Mouse (Mus musculus): ENCODE measurements around the gene Parvg. TPM values are rescaled to one million over a fixed set of nuclear protein-coding genes. Genes with fewer than 3 reads are reported as not detected.

The Parvg gene
- polyA plus RNA-seq, 1 experiment, result 63.0 TPM

- Histone ChIP-seq H3K4me3 (ENCODE audit: control insufficient read depth, low read depth, low read length) (no peak overlapping the region), H3K27ac (ENCODE audit: control insufficient read depth, insufficient read depth, low read depth, low read length) (no peak overlapping the region), H3K36me3 (ENCODE audit: control insufficient read depth, insufficient read depth, low read length) (no peaks in the 10 kb centered on the region), H3K4me1 (ENCODE audit: control insufficient read depth, insufficient read depth, low read length) (no peaks in the 10 kb centered on the region), H3K27me3 (ENCODE audit: control insufficient read depth, insufficient read depth, low read length) (no peaks in the 10 kb centered on the region)
- no peak for TF ChIP-seq POLR2A (IDR thresholded peaks at IDR 0.05; ENCODE audit: control insufficient read depth, low read depth, low read length)
- no peak for TF ChIP-seq CTCF (IDR thresholded peaks at IDR 0.05; ENCODE audit: control insufficient read depth, insufficient read depth, insufficient replicate concordance, low read depth, low read length)
These were observed 54.9 kb downstream of the Parvg start for GRCm38 (mm10) chr15:84378734-84379133.

DNA sequence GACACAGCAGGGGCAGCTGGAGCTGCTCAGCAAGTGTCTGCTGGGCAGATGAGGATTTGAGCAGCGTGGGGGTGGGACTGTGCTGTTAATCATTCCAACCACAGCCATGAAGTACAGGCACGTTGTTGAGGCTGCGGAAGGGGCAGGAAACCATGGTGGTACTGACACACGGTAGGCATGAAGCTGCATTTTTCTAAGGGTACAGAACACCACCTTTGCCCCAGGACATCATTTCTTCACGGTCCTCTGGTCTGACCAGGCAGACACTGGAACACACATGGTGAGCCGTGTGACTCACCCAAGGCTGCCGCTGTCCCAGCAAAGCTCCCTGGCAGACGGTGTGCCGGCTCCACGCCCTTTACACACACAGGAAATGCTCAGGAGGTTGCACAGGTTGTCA lies 56.4 kb downstream of the Parvg start:
- Histone ChIP-seq H3K27me3 (ENCODE audit: control insufficient read depth, insufficient read depth, low read length) (no peaks in the 10 kb centered on the region), H3K4me3 (ENCODE audit: control insufficient read depth, low read depth, low read length) (no peak overlapping the region), H3K27ac (ENCODE audit: control insufficient read depth, insufficient read depth, low read depth, low read length) (no peak overlapping the region), H3K36me3 (ENCODE audit: control insufficient read depth, insufficient read depth, low read length) (no peaks in the 10 kb centered on the region), H3K4me1 (ENCODE audit: control insufficient read depth, insufficient read depth, low read length) (no peaks in the 10 kb centered on the region)
- TF ChIP-seq CTCF (IDR thresholded peaks at IDR 0.05; ENCODE audit: control insufficient read depth, insufficient read depth, insufficient replicate concordance, low read depth, low read length), result no peak
- no peak for TF ChIP-seq POLR2A (IDR thresholded peaks at IDR 0.05; ENCODE audit: control insufficient read depth, low read depth, low read length)

DNA sequence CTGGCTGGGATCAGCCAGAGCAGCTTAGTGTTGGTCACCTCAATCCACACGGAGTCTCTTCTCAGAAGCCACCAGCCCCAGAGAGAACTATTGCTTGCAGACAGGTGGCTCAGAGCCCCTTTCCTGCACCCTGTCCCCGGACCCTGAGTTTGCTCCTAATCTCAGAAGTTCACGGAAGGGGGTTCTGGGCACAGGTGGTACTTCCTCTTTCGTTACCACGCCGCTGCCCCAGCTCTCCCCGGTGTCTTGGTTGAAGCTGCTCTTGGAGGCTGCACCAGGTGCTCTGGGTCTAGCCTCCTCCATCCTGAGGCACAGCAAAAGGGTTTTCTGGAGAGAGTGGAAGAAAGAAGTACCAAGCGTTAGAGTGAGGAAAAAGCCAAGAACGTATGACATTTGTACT lies 60.2 kb downstream of the Parvg start:
- no peaks in the 10 kb centered on the region for H3K36me3 ChIP-seq (ENCODE audit: control insufficient read depth, insufficient read depth, low read length)
- no peak for TF ChIP-seq POLR2A (IDR thresholded peaks at IDR 0.05; ENCODE audit: control insufficient read depth, low read depth, low read length)
- no peak for TF ChIP-seq CTCF (IDR thresholded peaks at IDR 0.05; ENCODE audit: control insufficient read depth, insufficient read depth, insufficient replicate concordance, low read depth, low read length)
- H3K27ac ChIP-seq (ENCODE audit: control insufficient read depth, insufficient read depth, low read depth, low read length), result no peak overlapping the region
- H3K4me3 ChIP-seq (ENCODE audit: control insufficient read depth, low read depth, low read length), result no peak overlapping the region
- no peaks in the 10 kb centered on the region for H3K4me1 ChIP-seq (ENCODE audit: control insufficient read depth, insufficient read depth, low read length)
- H3K27me3 ChIP-seq (ENCODE audit: control insufficient read depth, insufficient read depth, low read length), result no peaks in the 10 kb centered on the region

- TF ChIP-seq POLR2A (IDR thresholded peaks at IDR 0.05; ENCODE audit: control insufficient read depth, low read depth, low read length) (no peak), CTCF (IDR thresholded peaks at IDR 0.05; ENCODE audit: control insufficient read depth, insufficient read depth, insufficient replicate concordance, low read depth, low read length) (no peak)
- Histone ChIP-seq H3K4me3 (ENCODE audit: control insufficient read depth, low read depth, low read length) (no peak overlapping the region), H3K27me3 (ENCODE audit: control insufficient read depth, insufficient read depth, low read length) (no peaks in the 10 kb centered on the region), H3K4me1 (ENCODE audit: control insufficient read depth, insufficient read depth, low read length) (no peaks in the 10 kb centered on the region), H3K27ac (ENCODE audit: control insufficient read depth, insufficient read depth, low read depth, low read length) (no peak overlapping the region), H3K36me3 (ENCODE audit: control insufficient read depth, insufficient read depth, low read length) (no peaks in the 10 kb centered on the region)
These were observed 62.3 kb downstream of the Parvg start for GRCm38 (mm10) chr15:84385995-84386565.

DNA sequence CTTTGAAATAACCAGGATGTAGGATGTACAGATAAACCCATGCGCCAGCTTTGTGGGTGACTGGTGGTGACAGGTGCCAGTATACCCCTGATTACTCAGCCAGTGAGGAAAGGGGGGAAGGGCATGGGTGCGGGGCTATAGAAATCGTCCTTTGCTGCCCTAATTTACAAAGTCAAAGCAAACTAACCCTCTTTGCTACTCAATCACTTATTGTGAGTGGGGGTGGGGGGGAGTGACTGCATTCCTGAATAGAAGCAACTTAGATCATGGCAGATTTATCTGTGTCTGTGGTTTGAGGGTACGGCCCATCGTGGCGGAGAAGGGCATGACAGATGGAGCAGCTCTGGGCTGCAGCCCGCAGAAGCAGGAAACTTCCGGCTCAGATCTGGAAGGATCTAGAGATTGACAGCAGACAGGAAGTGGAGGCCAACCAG lies 64.9 kb downstream of the Parvg start:
- TF ChIP-seq POLR2A (IDR thresholded peaks at IDR 0.05; ENCODE audit: control insufficient read depth, low read depth, low read length), result no peak
- TF ChIP-seq CTCF (IDR thresholded peaks at IDR 0.05; ENCODE audit: control insufficient read depth, insufficient read depth, insufficient replicate concordance, low read depth, low read length), result no peak
- no peaks in the 10 kb centered on the region for H3K27me3 ChIP-seq (ENCODE audit: control insufficient read depth, insufficient read depth, low read length)
- no peaks in the 10 kb centered on the region for H3K4me1 ChIP-seq (ENCODE audit: control insufficient read depth, insufficient read depth, low read length)
- no peak overlapping the region for H3K27ac ChIP-seq (ENCODE audit: control insufficient read depth, insufficient read depth, low read depth, low read length)
- no peak overlapping the region for H3K4me3 ChIP-seq (ENCODE audit: control insufficient read depth, low read depth, low read length)
- no peaks in the 10 kb centered on the region for H3K36me3 ChIP-seq (ENCODE audit: control insufficient read depth, insufficient read depth, low read length)

DNA sequence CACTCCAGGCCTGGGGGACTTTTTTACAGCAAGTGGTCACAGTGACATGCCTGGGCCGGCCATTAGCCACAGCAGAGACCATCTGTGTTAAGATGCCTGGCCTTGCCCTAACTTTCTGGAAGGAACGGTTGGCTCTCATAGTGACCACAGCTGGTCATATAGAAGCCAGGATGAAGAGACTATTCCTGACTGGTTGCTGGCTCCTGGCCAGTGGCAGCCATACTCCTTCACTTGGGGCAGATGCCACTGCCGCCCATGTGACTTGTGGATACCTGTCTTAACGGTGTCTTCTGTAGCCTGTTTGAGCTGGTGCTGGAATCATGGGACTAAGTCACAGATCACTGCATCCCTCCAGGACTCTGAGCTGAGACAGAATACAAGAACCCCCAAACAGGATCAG lies 68.3 kb downstream of the Parvg start:
- H3K27ac ChIP-seq (ENCODE audit: control insufficient read depth, insufficient read depth, low read depth, low read length), result no peak overlapping the region
- TF ChIP-seq POLR2A (IDR thresholded peaks at IDR 0.05; ENCODE audit: control insufficient read depth, low read depth, low read length) (no peak), CTCF (IDR thresholded peaks at IDR 0.05; ENCODE audit: control insufficient read depth, insufficient read depth, insufficient replicate concordance, low read depth, low read length) (no peak)
- no peaks in the 10 kb centered on the region for H3K4me1 ChIP-seq (ENCODE audit: control insufficient read depth, insufficient read depth, low read length)
- no peaks in the 10 kb centered on the region for H3K27me3 ChIP-seq (ENCODE audit: control insufficient read depth, insufficient read depth, low read length)
- no peaks in the 10 kb centered on the region for H3K36me3 ChIP-seq (ENCODE audit: control insufficient read depth, insufficient read depth, low read length)
- H3K4me3 ChIP-seq (ENCODE audit: control insufficient read depth, low read depth, low read length), result no peak overlapping the region

Other genes starting within 250 kb of the Parvg start
- gene Sult4a1, start 218.3 kb upstream of the Parvg start, polyA plus RNA-seq (2012; rRNA removed), result 5.6 and 6.4 TPM in 2 replicates
- gene Pnpla5, start 200.9 kb upstream of the Parvg start, polyA plus RNA-seq (2012; rRNA removed), result not detected in 2 replicates
- gene Pnpla3, start 156.2 kb upstream of the Parvg start, polyA plus RNA-seq (2012; rRNA removed), result 1.5 and 2.3 TPM in 2 replicates
- gene Samm50, start 131.8 kb upstream of the Parvg start, polyA plus RNA-seq (2012; rRNA removed), result 5.4 and 8.7 TPM in 2 replicates
- 5.2 and 5.4 TPM in 2 replicates for gene Parvb, start 92.0 kb upstream of the Parvg start, polyA plus RNA-seq (2012; rRNA removed)
- 1.2 and 1.7 TPM in 2 replicates for gene Shisal1, start 123.1 kb downstream of the Parvg start, polyA plus RNA-seq (2012; rRNA removed)
- gene Rtl6, start 233.8 kb downstream of the Parvg start, polyA plus RNA-seq (2012; rRNA removed), result 32.1 and 34.3 TPM in 2 replicates

Data from testis, adult 2 months (tissue).